Mouse (Mus musculus) regulatory T cell (primary cell): ENCODE data around the gene Adh6a.
"Not testable (repeated sequence)": the region's sequence is repeated elsewhere in the genome, so short reads cannot be mapped to it uniquely, and the experiment has no call there.

Experiments
- in situ Hi-C: fragments of 300-600 bp; cut with MboI, MseI; formaldehyde crosslinking; loops from one replicate; pipeline ENCODE4 v1.15.1; 2025; ENCODE audit warnings: high pct_unique_total_duplicates

Gene Adh6a

DNA sequence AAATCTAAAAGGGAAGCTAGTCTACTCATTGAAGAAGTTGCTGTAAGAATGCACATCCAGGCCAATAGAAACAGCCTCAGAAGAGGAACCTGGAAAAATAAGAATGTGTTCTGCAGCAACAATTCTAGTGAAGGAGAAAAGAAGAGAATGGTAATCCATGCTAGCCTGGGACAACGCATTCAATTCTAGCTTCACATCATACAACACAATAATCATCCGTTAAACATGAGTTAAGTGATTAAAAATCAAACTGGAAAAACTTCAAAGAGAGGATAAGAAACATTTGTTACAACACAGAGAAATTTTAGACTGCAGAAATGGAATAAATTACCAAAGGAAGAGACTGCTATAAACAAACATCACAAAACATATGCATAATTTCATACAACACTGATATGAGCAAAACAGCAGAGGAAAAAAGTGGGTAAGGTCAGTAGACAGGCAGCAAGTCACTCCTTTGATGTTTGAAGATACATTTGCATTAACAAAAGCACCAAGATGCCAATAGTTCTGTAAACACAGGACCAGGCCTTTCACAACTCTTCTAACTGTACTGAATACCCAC lies 3.9 kb downstream of the Adh6a start:
- in situ Hi-C loops, result no loop called here

DNA sequence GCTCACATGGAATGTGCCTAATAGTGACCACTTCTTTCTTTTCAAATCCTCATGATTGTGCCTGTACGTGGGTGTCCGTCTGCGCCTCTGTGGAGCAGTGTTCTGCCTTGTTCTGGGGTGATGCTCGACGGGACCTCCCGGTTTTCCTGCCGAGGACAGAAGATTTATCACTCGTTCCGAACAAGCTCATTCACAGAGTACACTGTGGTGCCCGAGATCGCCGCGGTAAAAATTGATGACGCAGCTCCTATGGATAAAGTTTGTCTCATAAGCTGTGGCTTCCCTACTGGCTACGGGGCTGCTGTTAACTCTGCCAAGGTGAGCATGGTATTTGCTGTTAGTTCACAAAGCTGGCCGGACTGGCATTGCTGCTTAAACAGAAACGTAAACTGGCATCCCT lies 11.9 kb downstream of the Adh6a start:
- in situ Hi-C loops, result no loop called here

DNA sequence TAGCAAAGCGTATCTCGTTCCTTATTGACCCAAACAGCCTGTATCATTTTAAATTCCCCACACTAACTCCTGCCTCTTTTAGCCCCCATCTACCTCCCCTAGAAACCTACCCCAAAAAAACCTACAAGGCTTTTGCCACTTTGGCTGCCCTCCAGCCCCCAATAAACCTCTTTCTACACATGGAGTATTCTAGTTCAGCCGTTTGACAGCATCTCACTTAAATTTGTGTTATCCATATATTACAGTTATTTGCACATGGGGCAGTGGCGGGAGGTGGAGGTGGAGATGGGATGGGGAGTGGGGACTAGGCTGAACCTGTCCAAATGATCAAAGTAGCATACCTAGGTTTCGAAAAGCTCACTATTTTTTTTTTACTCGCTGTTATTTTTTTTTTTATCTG lies 12.4 kb downstream of the Adh6a start:
- in situ Hi-C loops, result no loop called here

DNA sequence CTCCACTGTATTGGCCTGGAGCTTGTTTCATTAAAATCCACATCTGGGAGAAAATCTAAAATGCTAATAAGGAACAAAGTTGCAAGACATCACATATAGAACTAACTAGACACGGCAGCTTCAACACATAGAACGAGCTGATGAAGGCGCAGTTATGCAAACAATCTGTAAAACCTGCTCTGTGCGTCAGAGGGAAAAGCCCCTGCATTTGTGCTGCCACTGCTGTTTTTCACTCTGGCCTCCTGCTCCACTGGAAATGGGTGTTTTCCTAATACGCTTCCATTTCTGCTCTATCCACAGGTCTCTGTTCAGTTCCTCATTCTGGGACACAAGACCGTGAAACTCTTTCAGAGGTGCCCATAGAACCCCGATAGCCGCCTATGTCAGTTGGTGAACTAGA lies 20.8 kb downstream of the Adh6a start:
- in situ Hi-C loops, result no loop called here

DNA sequence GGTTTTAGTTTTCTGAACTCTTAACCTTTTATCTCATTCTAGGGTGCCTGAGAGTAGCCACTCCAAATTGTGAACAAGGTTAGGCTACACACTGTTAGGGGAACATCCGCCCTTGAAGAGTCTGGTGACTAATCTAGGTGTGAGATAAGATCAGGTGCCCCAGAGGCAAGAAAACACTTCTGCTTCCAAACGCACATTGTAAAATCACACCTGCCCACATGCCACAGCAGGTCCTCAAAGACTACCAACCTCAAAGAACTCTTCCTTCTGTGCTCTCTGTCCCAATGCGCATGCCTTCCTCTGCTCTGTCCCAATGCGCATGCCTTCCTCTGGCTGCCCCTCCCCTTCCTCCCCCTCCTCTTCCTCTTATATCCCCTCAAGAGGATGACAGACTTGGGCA lies 21.2 kb downstream of the Adh6a start:
- in situ Hi-C loops, result no loop called here

DNA sequence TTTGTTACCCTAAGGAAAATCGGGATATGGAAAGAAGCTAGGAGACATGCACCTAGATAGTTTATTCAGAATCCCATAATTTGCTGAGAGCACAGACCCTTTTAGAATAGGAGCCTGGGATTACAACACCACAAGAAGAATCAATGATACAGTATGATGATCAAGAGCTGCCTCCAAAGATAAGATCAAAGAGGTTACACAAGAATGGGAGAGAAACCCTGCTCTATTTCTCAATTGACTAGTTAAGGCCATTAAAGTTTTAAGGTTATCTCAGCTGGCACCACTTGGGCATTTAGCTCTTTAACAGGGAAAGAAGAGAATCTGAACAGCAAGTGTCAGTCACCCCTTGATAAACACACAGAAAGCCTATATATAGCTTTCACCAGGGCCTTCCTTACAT lies 22.5 kb downstream of the Adh6a start:
- in situ Hi-C loops, result loop anchor here (5.0 kb wide), 1 partner anchor 77 kb away; no protein-coding TSS in a partner anchor

DNA sequence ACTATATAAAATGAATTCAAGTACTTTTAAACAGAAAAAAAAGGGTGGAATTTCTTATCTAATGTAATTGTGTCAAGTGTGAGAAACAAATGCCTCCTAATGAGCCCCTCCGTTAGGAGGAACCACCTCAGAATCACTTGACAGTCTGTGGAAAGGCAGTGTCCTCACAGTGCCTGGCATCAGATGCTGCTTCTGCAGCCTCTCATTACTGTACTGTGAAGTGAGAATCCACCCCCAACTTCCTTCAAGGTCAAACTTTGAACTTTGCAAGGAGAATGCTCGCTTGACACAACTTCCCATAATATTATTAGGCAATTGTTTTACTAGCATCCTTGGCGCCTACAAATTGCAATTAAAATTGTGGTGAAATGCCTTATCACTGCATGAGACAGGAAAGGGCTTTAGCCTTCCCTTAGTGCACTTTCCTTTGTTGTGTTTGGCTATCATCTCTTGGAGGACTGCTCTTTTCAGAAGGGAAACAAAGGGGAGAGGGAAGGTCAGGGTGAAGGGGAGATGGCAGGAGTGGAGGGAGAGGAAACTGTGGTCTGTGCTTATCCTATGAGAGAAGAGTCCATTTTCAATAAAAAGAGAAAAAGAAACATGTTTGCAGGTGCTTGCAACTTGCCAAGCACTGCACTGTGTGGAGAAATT lies 23.1 kb downstream of the Adh6a start:
- in situ Hi-C loops, result loop anchor here (5.0 kb wide), 1 partner anchor 76 kb away; no protein-coding TSS in a partner anchor

DNA sequence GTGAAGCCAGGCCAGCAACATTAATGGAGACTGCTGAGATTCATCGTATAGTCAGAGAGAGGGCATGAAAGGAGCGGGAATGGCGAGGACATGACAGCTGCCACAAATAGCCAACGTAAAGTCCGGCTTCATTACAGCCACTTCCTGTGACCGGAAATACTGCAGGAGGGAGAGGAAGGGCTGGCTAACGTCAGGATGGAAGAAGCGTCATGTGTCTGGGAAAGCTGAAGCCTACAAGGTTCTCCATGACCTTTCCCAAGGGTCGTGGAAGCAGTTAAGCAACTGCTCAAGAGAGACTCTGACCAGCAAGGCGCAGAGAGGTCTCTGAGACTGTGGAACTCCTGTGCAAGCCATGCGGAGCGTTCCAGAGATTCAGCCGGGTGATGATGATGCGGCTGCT lies 28.4 kb downstream of the Adh6a start, which contains the start of gene Adh6b:
Gene Adh6b (plus strand): TSS at position 305 of the 400 bp plus-strand sequence.
- in situ Hi-C loops, result no loop called here

DNA sequence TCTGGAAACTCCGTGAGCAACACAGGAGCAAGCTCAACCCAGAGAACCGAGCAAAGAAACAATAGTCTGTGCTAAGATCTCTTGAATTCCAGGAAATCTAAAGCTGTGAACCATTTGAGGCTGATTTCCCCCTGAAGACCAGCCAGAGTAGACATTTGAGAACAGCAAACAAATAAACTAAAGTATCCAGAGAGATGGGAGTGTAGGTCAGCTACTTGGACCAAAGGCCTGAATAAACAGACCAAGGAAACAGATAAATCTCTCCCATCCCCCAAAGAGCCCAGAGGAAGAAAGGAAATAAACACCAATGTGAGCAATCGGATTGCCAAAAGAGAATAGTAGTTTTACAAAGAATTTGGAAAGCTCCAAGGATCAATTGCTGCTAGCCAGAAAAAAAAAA lies 34.0 kb downstream of the Adh6a start:
- in situ Hi-C loops, result no loop called here

DNA sequence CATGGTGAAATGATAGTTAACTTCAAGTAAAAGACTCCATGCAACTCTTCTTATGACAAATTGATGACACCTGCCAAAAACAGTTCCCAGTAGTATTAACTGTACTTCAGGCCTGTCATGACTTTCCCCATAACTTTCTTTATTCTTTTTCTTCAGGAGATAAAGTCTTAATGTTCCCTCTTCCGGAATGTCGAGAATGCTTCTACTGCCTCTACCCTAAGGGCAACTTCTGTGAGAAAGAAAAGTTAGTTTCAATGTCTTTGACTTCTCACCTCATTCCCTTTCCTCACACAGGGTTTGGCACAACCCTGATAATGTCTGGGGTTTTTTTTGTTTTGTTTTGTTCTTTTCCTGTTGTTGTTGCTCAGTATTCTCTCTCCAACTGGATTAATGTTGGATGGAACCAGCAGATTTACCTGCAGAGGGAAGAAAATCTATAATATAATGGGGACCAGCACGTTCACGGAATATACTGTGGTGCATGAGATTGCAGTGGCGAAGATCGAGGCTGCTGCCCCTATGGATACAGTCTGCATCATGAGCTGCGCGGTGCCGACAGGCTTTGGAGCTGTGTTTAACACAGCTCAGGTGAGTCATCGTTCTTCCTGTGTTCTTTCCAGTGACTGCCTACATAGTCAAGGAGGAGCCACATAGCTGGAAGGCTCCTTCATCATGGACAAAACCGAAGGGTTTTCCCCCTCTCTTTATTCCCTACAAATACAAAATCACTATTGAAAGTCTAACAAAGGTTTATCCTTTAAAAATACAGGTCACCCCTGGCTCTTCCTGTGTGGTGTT lies 39.1 kb downstream of the Adh6a start:
- in situ Hi-C loops, result no loop called here

DNA sequence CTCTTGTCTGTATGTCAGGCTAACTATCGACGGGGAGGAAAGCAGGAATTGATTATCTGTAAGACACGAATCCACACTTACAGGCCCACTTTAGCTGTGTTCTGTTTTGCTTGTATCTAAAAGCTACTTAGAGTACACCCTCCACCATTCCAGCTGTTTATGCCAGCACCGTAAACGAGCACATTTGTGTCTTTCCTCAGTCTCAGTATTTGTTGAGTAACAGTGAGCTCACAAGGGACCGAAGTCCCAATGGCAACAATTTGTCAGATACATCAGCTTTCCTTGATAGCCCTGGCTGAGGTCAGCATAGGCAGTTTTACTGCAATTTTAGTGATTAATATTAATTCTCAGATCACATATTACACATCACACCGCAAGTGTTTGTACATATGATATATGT lies 45.8 kb downstream of the Adh6a start:
- in situ Hi-C loops, result no loop called here

DNA sequence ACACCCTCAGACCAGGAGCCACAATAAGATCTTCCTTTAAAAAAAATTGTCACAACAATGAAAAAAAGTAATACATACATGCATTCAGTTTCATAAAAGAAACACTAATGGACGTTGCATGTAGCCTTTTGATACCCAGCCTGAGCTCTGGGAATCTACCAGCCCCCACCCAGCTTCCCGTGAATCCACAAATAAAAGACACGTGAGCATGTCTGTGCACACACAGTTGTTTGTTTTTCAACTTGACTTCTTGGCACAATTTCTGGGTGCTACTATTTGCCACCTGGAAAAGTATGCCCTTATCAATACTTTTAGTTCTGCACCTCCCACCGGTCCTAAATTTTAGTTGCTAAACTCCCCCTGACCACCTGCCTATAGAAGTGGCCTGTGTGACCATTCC lies 47.6 kb downstream of the Adh6a start:
- in situ Hi-C loops, result no loop called here

DNA sequence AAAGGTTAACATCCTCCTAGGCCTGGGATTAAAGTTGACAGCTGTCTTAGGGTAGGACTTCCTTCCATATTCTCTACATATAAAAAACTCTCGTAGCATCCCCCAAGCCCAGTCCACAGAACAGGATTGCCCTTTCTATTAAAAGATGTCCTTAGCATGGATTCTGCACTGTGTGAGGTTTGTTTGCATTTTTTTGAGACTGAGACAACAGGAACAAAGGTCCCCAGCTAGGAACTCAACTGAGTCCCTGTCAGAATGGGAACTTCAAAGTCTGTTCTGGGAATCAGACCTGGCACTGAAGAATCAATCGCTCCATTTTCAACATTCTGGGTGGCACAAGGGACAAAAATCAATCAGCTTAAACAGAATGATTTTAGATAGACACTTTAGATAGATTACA lies 49.8 kb downstream of the Adh6a start:
- in situ Hi-C loops, result no loop called here

DNA sequence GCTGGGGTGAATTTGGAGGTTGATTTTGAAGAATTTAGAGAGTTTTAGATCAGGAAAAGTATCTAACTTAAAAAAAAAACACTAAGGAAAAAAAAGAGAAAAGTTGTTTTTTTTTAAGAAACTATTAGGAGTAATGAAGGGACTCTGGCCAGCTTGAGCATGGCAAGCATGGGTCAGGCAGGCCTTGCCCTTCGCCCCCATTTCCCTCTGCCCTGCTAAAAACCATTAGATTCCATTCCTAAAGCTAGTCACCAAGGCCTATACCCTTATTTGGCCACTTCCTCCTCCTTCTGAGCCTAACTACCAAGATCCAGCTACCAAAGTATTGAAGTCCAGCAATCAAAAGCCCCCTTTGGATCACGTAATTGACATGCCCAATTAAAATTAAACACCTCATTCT lies 53.1 kb downstream of the Adh6a start:
- in situ Hi-C loops, result no loop called here

DNA sequence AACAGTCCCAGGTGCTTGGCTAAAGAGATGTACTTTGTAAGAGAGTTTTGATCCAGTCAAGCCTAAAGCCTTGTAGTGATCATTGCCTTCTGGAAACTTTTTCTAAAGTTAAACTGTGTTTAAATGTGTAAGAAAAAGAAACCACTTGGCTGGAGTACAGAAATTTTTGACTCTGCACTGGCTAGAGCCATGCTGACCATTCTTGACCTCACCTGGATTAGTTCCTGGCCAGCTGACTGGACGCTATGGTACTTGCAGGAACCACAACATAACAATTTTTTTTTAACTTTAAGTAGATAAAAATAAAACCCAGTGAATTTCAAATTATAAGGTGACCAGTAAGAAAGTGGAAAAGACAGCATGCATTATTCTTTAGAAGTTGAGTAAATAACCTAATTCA lies 56.5 kb downstream of the Adh6a start:
- in situ Hi-C loops, result no loop called here

DNA sequence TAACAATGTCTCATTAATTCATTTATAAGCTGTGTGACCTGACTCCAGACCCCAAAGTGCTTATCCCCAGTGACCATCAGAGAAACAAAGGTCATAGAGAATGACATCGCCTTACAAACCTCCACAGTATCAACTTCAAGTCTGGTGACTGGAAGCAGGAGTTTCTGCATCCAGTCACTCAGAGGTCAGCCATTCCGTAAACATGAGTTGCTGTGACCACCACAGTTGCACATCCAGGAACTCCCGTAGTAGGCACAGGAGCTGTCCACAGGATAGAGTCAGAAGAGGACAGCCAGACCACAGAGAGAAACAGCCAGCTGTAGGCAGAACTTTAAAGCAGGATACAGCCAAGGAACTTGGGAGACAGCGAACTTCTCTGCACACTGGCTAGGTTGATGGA lies 57.2 kb downstream of the Adh6a start:
- in situ Hi-C loops, result not testable (repeated sequence)

DNA sequence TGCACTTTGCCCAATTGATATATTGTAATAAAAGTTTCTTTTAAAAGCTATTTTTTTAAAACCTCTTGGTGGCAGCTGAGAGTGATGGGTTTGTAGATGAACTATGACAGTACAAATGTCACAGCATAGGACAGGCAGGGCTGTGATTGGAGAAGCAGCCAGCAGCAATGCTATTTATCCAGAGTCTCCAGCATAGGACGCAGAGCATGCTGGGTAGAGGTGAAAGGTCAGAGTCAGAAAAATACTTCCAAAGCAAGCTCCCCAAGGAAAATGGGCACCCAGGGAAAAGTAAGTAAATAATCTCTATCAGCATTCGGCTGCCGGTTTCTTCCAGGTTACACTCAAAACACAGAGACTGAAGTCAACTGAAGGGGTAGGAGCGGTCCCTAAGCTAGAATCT lies 60.8 kb downstream of the Adh6a start:
- in situ Hi-C loops, result no loop called here

DNA sequence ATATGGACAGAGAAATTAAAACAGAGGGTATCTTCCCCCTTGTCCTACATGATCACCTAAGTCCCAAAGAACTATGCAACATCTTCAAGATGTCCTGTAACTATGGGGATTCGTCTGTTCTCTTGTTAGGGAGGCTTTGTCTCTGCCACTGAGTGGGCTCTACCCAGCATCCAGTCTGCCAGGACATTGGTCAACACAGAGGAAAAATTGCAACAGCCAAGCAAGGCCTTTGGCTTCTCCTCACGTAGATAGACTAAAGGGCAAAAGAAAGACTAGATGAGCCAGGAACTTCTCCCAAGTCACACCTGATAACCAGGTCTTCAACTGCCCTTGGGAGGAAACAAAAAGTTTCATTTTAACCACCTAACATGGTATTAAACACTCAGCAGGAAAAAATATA lies 62.1 kb downstream of the Adh6a start:
- in situ Hi-C loops, result no loop called here
